Mouse (Mus musculus) kidney, postnatal 0 days (tissue): Measurements from ENCODE around the gene Ccdc106. TPM values are rescaled to one million over a fixed set of nuclear protein-coding genes. Genes with fewer than 3 reads are reported as not detected.

ENCODE experiments used
- ATAC-seq: fragments of 200-750 bp; cut with Nextera tagmentation; replicated peaks from 2 replicates; pipeline ENCODE4 v1.8.0; 2017; ENCODE audit warnings: low read depth, moderate number of reproducible peaks, moderate TSS enrichment, moderate library complexity; ENCODE audit not compliant: low FRiP score
- DNase-seq: peaks from one replicate; pipeline ENCODE4 v3.0.0-alpha.2; 2016; ENCODE audit warnings: low spot score
- H3K27ac ChIP-seq: fragments of 300-500 bp; sonication (generic); 2 replicates; pipeline ENCODE4 v1.5.1; 2014; ENCODE audit warnings: mild to moderate bottlenecking
- H3K27me3 ChIP-seq: fragments of 300-500 bp; sonication (generic); 2 replicates; pipeline ENCODE4 v1.6.1; 2014; ENCODE audit warnings: low read length, mixed read lengths; ENCODE audit not compliant: insufficient read depth
- H3K36me3 ChIP-seq: fragments of 300-500 bp; sonication (generic); 2 replicates; pipeline ENCODE4 v1.6.1; 2014; ENCODE audit warnings: low read length, mixed read lengths; ENCODE audit not compliant: insufficient read depth
- H3K4me1 ChIP-seq: fragments of 300-500 bp; sonication (generic); replicated peaks from 2 replicates; pipeline ENCODE4 v1.6.1; 2014; ENCODE audit warnings: antibody characterized with exemption, low read length, mixed read lengths; ENCODE audit not compliant: insufficient read depth
- H3K4me2 ChIP-seq: fragments of 300-500 bp; sonication (generic); 2 replicates; pipeline ENCODE4 v1.6.1; 2014; ENCODE audit warnings: mild to moderate bottlenecking, low read length, moderate library complexity, mixed read lengths
- H3K4me3 ChIP-seq: fragments of 300-500 bp; sonication (generic); replicated peaks from 2 replicates; pipeline ENCODE4 v1.5.1; 2014; ENCODE audit warnings: low read depth, low read length
- H3K9ac ChIP-seq: fragments of 300-500 bp; sonication (generic); 2 replicates; pipeline ENCODE4 v1.6.1; 2014; ENCODE audit warnings: low read depth, low read length
- H3K9me3 ChIP-seq: fragments of 300-500 bp; sonication (generic); replicated peaks from 2 replicates; pipeline ENCODE4 v1.6.1; 2016; ENCODE audit warnings: low read length, inconsistent platforms, mixed read lengths
- CTCF ChIP-seq: IDR thresholded peaks from 2 replicates; pipeline ENCODE4 v1.5.1; 2016; ENCODE audit warnings: antibody characterized with exemption, low read depth, mild to moderate bottlenecking, moderate library complexity
- whole genome bisulfite sequencing: fragments of 180-500 bp; shearing (Covaris S2); extraction: QIAGEN DNeasy Blood & Tissue Kit; methylation state at CpG from one replicate; pipeline ENCODE4 v1.1.7; 2014; 5-methylcytosine and 5-hydroxymethylcytosine counted together
- polyA plus RNA-seq: library from polyadenylated mRNA; unstranded; fragments of >200 nt; fragmentation: Nextera tagmentation; extraction: Ambion mirVana; gene quantifications from 2 replicates; pipeline ENCODE4 v1.2.1, GENCODE M21; 2015

Gene Ccdc106
- polyA plus RNA-seq, 1 experiment from 2014 or later = 22.7 TPM

DNA sequence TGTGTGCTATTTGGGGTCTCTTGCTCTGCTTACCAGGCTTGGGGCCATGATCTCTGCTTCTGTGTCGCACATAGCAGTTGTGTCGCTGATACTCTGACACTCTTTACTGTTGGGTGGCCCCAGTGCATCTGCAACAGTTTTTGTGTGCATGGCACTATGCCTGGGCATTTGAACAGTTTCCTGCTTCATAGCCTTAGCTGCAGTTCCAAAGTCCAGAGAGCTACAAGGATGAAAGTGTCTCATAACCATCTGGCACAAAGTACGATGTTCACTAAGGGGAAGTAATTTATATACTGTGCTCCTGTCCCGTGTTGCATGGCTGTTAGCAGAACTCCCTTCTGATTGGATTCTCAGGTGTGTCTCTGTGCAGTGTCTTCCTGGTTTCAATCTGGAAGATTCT lies 67.5 kb downstream of the Ccdc106 start:
- DNase-seq = no peak
- Histone ChIP-seq H3K27me3 (no peaks in the 10 kb centered on the region), H3K27ac (no peak overlapping the region; the same call in 1 of the 2 replicates), H3K9me3 (no peaks in the 10 kb centered on the region), H3K36me3 (peaks cover 45% of the 10 kb centered on the region; the same call in 1 of the 2 replicates), H3K4me1 (no peaks in the 10 kb centered on the region; the same call in 1 of the 2 replicates), H3K4me2 (no peak overlapping the region), H3K9ac (no peak overlapping the region), H3K4me3 (no peak overlapping the region)
- no peak for TF ChIP-seq CTCF
- WGBS = 75% methylated on average over 4 of the region's 4 CpGs
- ATAC-seq = peak; percentile 38; the same call in 1 of the 2 replicates

DNA sequence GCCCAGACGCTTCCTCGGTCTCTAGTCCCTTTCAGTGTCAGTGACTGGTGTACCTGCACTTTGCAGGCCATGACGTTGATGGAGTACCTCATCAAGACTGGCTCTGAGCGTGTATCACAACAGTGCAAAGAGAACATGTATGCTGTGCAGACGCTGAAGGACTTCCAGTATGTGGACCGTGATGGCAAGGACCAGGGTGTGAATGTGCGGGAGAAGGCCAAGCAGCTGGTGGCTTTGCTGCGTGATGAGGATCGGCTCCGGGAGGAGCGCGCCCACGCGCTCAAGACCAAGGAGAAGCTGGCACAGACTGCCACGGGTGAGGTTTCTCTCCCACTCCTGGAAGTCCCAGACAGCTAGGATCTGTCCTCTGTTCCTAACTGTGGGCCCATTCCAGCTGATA lies 69.5 kb downstream of the Ccdc106 start:
- ATAC-seq (no peak), DNase-seq (no peak)
- 90% methylated on average over 15 of the region's 15 CpGs for WGBS
- H3K9me3 ChIP-seq = no peaks in the 10 kb centered on the region
- H3K27ac ChIP-seq = no peak overlapping the region
- no peak for TF ChIP-seq CTCF
- no peaks in the 10 kb centered on the region for H3K4me1 ChIP-seq
- H3K4me3 ChIP-seq = no peak overlapping the region
- no peak overlapping the region for H3K9ac ChIP-seq
- H3K27me3 ChIP-seq = no peaks in the 10 kb centered on the region
- H3K4me2 ChIP-seq = no peak overlapping the region
- peaks cover 42% of the 10 kb centered on the region for H3K36me3 ChIP-seq

DNA sequence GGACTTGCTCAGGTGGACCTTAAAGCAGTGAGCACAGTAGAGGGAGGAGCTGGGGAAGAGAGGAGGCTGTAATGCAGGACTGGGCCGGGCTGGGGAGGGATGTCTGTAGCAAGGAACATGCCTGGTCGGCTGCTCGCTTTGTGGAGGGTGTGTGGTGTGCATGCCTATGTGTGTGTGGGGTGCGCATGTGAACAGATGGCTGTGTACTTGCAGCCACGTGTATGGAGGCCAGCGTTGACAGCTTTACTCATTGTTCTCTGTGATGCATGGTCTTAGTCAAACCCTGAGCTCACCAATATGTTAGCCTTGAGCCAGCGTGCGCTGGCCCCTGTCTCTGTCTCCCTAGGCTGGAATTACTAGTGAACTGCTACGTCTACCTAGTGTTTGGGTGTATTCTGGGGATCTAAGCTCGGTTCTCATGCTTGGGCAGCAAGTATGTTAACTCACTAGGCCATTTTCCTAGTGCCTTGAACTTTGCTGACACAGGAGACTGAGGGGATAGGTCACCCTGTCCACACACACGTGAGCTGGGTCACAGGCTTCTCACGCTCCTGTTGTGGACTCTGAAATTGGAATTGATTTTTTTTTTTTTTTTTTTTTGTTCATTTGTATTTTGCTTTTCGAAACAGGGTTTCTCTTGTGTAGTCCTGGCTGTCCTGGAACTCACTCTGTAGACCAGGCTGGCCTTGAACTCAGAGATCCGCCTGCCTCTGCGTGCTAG lies 70.8 kb downstream of the Ccdc106 start:
- H3K4me3 ChIP-seq = no peak overlapping the region
- no peak overlapping the region for H3K4me2 ChIP-seq
- WGBS = 89% methylated on average over 15 of the region's 15 CpGs
- no peak for TF ChIP-seq CTCF
- DNase-seq = no peak
- peaks cover 41% of the 10 kb centered on the region for H3K36me3 ChIP-seq
- no peak for ATAC-seq
- H3K27ac ChIP-seq = no peak overlapping the region
- H3K9ac ChIP-seq = no peak overlapping the region
- H3K4me1 ChIP-seq = no peaks in the 10 kb centered on the region
- H3K27me3 ChIP-seq = no peaks in the 10 kb centered on the region
- no peaks in the 10 kb centered on the region for H3K9me3 ChIP-seq

DNA sequence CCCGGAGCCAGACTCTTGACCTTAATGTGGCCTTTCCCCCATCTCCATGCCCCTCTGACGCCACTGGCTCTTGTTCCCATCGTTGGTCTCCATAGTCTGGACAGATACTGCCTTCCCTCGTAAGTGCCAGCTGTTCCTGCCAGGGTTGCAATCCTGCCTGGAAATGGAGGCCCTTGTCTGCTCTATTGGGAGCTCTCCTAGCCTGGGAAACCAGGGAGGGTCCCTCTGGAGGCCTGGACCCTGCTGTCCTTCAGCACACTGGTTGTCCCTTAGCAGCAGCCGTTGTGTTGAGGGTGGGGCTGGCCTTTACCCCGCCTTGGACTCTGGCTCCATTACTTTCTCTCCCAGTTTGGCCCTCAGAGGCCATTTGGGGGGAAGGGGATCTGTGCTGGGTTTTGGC lies 72.0 kb downstream of the Ccdc106 start:
- no peak for DNase-seq
- no peak overlapping the region for H3K27ac ChIP-seq
- H3K4me3 ChIP-seq = no peak overlapping the region
- peaks cover 43% of the 10 kb centered on the region for H3K36me3 ChIP-seq
- no peak for ATAC-seq
- H3K9me3 ChIP-seq = no peaks in the 10 kb centered on the region
- no peaks in the 10 kb centered on the region for H3K27me3 ChIP-seq
- H3K4me2 ChIP-seq = no peak overlapping the region
- H3K4me1 ChIP-seq = no peaks in the 10 kb centered on the region
- TF ChIP-seq CTCF = no peak
- no peak overlapping the region for H3K9ac ChIP-seq
- 76% methylated on average over 6 of the region's 6 CpGs for WGBS

DNA sequence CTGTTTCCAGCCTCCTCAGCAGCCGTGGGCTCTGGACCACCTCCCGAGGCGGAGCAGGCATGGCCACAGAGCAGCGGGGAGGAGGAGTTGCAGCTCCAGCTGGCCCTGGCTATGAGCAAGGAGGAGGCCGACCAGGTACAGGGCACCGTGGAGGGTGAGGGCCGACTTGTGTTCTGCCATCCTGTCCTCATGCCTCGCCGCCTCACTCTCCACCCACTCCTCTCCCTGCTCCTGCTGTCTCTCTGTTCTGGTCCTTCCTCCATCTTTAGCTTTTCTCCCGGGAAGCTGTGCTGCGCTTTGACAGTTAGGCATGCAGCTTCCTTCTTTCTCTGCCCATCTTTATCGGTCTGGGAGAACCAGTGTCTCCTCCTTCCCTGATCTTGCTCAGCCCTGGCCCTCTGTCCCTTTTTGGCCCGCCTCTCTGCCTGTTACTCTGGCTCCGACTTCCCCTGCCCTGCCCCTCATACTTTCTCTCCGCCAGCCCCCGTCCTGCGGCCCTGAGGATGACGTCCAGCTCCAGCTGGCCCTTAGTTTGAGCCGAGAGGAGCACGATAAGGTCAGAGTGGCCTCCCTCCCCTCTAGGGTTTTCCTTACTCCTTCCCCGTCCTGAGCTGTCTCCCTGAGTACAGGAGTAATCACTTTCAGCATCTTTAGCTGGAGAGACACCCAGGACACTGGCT lies 72.6 kb downstream of the Ccdc106 start:
- Histone ChIP-seq H3K9me3 (no peaks in the 10 kb centered on the region), H3K4me2 (no peak overlapping the region), H3K27ac (no peak overlapping the region), H3K36me3 (peaks cover 48% of the 10 kb centered on the region), H3K4me1 (no peaks in the 10 kb centered on the region), H3K9ac (no peak overlapping the region), H3K27me3 (no peaks in the 10 kb centered on the region), H3K4me3 (no peak overlapping the region)
- ATAC-seq (no peak), DNase-seq (no peak)
- TF ChIP-seq CTCF = no peak
- WGBS = 73% methylated on average over 21 of the region's 21 CpGs

DNA sequence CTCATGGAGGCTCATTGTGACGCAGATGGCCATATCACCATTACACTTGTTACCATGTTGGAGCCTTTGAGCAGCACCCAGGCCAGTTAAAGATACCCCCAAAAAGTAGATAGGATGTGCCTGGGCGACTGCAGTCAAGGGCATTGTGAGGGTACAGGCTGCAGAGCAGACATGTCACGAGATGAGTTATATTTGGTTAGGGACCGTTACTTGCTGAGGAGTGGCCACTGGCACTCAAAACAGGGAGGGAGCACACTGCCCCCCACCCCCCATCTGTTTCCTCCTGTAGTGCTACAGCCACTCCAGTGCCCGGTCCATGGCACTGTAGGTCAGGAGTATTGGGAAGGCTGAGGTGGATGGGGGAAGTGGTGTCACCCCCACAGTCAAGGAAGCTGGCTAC lies 78.4 kb downstream of the Ccdc106 start:
- 90% methylated on average over 5 of the region's 5 CpGs for WGBS
- Histone ChIP-seq H3K27me3 (no peaks in the 10 kb centered on the region), H3K36me3 (peaks cover 35% of the 10 kb centered on the region), H3K9ac (no peak overlapping the region), H3K4me3 (no peak overlapping the region), H3K4me1 (no peaks in the 10 kb centered on the region), H3K9me3 (no peaks in the 10 kb centered on the region), H3K27ac (no peak overlapping the region), H3K4me2 (no peak overlapping the region)
- DNase-seq (no peak), ATAC-seq (no peak)
- TF ChIP-seq CTCF = no peak
